Mouse (Mus musculus) left cerebral cortex, adult 18-20 months (tissue): ENCODE results near the gene Rab3c. TPM values are rescaled to one million over a fixed set of nuclear protein-coding genes. Genes with fewer than 3 reads are reported as not detected.

ENCODE experiments used
- DNase-seq, 2 experiments: peaks; one replicate each; pipeline ENCODE4 v3.0.0; 2021 to 2022; ENCODE audit warnings: low spot score in 2 of 2, mixed read lengths in 1 of 2
- total RNA-seq, 2 experiments: library from RNA; stranded (reverse); gene quantifications; 2 replicates each; pipeline ENCODE4 v1.2.3; 2021

Rab3c gene
- total RNA-seq, 2 experiments from 2014 or later: 170 to 177 TPM

DNA sequence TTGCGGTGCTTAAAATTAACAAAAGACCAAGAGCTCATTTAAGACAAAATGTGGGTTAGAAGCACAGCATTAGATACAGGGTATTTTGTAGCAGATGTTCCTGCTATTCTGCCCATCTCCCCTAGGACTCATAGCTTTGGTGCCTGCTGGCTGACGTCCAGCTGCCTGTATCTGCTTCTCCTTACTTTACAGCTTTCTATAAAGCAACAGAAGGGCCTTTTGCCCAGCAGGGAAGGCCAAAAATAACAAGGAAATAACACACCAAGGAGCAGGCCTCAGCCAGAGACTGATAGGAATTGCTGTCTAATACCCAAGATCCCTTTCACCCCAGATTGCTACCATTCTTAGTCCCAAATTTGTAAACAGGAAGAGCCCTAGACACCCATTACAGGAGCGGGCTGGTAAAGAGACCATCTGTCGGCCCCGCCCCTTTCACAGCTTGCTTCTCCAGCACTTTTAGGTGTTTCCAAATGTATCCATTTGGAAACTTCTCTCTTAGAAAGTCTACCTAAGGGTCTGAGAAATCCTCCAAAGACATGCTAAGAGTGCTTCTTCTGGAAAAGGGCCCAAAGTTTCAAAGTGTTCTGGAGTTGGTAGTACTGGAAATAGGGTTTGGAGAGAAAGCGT, 183.3 kb downstream of the Rab3c start:
- peak; percentile 20 to 52 for DNase-seq

DNA sequence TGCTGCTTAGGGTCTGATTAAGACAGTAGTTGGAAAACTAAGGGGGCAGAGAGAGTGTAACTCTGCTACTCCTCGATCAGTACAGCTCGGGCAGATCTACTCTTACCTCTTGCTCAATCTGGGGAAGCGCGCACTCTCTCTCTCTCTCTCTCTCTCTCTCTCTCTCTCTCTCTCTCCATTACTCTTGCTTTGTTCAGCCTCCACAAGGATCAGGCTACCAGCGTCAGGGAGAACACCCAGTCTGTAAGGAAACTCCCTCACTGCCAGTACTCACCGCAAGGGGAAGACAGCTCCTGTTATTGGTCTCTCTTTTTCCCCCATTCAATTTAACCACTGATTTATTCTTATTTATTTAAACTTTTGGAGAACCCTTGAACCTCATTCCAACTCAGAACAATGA, 185.8 kb downstream of the Rab3c start:
- DNase-seq: no peak

DNA sequence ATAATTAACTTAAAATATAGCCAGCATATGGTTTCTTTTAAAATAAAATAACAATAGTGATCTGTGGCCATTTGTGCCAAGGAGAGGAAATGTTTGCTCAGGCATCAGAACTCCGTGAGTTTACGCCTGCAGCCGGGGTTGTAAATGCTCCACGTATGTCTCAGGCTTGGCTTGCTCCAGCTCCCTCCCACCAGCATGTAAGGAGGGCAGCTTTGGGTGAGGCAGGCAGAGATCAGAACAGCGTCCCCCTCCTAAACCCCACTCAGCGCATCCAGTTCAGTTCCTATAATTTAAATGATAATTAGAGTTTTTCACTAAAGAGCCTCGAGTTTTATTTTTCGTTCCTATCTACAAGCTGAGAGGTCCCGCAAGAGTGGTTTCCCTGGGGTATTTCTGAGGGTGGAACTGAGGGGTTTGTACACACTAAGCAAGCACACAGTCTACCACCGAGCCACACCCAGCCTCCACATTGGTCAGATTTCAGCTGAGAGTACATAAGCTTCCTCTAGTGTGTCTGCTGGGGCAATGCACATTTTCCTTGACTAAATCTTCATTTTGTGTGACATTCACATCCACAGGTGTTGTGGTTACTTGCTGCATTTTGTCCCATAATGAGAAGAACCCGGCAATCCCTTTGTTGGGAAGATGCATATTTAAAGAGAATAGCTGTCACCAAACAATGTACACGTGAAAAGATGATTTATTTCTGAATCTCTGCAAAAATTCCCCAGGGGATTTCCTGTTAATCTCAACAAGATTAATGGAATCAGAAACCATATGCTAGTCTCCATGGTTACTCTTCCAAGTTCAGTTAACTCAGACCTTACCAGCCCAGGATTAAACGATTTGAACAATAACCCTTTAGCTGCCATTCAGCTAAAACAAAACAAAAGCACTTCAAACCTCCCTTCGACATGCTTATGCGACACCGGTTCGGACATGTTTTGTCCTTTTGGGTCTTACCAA, 186.8 kb downstream of the Rab3c start:
- no peak for DNase-seq

DNA sequence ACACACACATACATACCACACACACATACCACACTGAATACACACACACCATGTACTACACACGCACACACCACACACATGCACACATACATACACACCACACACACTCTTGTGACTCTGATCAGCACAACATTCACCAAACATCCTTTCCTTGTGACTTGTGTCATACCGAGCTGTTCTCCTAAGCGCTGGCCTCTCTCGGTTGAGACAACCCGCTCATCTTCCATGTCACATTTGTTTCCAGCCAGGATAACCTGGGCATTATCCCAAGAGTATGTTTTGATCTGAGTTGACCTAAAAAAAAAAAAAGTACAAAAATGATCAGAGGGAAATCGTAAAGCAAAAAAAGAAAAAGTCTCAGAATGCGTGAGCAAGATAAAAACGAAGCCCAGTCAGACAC, 196.8 kb downstream of the Rab3c start:
- no peak for DNase-seq

DNA sequence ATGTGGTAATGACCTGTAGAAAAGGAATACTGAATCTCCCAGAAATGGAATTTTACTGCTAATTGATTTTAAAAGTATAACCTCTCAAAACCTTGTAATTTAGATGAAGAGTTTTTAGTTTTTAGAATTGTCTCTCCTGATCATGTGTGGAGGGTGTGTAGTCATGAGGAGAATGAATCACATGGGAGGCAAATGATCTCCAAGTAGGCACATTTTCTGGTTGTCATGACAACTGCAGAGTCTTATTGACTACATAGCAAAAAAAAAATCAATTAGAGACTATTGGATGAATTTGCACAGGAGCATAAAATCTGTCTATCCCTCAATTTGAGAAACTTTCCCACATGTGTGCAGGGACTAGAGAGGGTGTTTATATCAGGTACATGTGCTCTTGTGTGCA, 199.6 kb downstream of the Rab3c start:
- DNase-seq: no peak

DNA sequence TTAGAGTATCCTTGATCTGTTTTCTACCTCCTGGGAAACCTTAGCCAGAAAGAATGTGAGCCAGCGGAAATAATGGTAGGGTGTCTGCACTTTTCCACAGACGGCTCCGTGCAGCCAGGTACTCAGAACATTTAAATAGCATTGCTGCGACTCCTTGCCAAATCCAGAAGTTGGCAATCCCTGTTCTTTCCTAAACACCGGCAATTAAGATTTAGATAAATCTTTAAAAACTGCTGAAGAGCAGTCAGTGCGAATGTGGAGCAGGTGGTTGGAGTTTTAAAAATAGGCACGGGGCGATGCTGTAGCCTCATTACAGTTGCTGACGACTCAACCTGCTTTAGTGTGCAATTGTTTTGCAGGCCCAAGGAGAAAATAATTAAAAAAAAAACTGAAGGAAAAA, 205.2 kb downstream of the Rab3c start:
- DNase-seq: no peak

DNA sequence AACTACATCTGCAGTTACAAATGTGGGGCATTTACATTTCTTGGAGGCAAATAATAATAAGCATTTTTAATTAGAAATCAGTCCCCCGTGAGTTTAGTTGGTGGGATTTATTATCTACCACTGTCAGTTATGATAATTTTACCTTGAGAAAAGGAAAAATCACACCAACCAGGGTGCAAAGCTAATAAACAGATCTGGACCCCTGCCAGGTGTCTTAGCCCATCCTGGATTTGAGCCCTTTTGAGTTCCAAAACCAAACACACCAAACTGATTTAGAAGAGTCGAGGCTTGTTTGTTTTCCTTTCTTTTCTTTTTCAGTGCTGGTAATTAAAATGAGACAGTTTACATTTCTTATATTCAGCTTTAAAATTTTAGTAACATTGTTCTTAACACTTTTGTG, 206.6 kb downstream of the Rab3c start:
- no peak for DNase-seq

DNA sequence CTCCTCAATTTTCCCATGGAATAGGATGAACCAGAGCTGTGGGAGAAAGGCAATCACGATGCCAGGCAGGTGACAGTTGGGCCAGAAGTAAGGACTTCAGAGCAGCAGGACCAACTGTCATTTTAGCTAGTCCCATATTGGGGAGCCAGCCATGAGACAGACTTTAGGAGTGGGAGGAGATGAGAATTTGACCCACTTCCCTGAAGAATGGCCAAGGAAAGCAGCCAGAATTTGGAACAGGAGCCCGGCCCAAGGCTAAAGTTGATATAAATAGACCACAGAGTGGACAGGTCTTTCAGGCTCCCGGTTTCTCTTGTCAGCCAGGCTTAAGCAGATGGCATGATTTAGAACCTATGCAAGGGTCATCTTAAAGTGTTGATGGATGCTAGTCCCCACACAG, 213.6 kb downstream of the Rab3c start:
- DNase-seq: peak in 1 of 2 experiments; percentile 18

DNA sequence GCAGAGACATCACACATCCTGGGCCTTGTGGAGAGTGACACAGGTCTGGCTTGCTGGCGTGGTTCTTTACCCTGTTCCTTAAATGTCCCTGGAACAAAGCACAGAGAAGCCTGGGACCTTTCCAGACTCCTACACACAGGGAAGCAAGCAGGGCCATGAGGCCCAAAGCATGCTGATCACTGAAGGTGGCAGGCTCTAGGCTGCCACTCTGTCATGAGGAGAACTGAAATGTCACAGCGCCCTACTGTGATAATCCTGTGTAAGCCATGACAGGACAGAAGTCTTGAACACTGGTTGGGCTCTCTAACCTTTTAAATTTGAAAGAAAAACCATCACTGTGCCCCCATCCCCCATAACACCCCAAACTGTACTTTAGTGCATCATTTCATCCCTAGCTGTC, 214.1 kb downstream of the Rab3c start:
- no peak for DNase-seq

DNA sequence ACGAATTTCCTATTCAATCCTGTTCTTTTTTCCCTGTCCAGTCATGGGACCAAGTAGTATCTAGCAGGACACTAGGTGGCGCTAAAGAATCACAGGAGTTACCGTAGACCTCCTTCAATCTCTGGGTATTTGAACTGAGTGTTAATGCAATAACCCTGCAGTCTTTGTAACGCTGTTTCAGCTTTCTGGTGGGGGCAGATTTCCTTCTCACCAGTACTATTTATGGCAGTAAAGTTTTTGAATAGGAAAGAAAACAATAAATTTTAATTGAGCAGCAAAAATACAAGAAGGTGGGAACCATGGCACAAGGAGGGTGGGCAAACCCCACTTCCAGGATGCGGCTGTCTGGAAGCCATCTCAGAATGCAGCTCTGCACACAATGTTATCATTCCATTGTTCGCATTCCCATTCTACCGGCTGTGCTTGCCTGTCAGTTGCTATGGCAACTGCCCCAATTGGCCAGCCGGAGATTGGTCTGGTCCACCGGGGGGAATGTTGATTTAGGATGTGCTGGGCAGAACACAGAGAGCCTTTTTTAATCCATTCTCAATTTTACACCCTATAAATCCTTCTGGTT, 217.9 kb downstream of the Rab3c start:
- peak; percentile 69 to 79 for DNase-seq

DNA sequence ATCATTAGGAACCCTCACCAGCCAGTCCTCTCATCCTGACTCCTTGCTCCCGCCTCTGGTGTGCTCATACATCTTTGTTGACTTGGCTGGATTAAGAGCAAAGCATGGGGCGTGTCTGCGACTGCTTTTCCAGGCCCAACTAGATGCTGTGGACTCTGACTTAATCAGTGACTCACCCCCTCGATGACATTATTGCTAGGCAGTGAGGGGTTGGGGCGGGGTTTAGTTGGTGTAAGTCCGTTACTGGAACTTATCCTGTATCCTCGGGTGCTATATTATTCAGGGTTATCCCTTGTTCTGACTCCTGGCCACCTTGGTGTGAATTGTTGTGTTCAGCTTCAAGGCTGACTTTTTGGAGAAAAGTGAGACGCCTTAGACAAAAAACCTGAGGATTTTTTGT, 218.5 kb downstream of the Rab3c start:
- no peak for DNase-seq

DNA sequence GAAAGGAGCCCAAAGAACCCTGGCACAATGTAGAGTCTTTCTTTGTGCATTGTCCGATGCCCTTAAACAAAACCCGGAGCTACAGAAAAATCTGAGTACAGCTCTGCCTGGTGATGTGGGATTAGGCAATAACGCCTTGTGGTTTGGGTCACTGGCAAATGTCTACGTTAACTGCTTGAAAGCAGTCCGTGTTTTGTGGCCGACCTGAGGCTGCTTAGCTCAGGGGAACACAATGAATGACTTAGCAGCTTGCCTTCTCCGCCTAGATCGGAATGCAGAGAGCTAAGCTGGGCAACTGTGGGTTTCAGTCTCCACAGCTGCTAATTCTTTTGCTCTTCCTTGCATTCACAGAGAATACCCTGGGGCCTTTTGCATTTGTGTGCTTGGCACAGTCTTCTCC, 226.3 kb downstream of the Rab3c start:
- no peak for DNase-seq

DNA sequence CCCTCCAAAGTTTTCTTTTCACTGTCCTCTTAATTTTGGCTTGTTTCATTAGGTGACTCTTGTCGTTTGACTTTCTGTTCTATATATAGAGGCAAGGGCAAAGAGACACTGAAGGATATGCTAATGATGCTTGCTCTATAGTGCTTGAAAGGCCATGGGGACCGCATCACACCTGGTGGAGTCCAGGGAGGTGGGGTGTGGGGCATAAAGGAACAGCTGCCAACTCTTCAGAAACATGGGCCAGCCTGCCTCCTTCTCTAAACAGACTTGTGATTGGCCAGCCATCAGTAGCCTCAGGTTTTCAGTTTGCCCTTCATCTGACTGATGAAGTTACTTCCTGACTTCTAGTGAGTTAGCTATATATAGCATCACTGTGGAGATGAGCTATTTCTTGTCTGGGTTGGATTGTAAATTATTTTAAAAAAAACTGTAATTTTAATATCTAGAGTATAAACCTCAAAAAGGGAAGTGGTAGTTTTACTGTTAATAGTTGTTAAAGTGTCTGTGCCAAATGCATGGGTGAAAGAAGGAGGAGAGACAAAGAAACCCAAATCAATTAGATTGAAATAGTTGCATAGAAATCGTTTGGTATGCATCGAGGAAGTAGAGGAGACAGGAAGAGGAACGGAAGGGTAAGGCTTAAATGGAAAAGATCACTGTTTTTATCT, 231.9 kb downstream of the Rab3c start:
- DNase-seq: no peak

DNA sequence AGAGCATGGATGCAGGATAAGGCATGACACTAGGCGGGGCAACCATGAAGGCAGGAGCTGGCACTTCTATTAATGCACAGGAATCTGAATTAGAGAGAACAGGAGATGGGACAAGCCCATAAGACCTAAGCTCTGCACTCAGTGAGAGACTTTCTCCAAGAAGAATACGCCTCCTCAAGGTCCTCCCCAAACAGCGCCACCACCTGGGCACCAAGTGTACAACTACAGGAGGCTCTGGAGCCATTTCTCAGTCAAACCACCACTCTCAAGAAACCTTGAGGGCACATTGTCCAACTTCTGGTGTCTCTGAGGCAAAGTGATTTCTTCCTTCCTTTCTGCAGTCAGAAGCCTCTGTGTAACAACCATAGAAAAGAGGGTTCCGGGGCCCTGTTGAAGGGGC, 236.4 kb downstream of the Rab3c start:
- DNase-seq: no peak

DNA sequence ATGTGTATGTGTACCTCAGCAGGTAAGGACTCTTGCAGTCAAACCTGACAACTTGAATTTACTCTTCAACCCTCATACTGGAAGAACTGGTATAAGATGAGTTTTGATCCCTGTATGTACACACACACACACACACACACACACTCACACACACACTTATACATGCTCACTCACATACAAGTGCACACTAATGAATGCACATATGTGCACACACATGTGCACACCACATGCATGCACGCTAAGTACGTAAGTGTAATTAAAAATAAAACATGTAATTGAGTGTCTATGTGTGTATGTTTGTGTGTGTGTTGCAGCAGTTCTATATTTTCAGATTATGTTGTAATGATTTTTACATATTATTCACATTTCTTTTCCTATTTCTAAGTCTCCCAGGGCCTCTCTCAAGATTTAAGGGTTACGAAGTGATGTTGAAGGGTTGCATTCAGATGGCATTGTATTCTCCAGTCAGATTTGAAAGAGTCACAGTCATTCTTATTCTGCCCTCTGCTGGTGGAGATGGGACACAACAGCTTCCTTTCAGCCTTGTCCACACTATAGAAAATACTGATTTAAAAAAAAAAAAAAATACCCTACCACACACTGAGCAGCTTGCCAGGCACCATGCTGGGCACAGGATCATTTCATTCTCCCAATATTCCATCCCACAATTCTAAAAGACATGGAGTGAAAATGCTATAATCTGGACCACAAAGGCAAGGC, 240.9 kb downstream of the Rab3c start:
- DNase-seq: peak in 1 of 2 experiments; percentile 42

DNA sequence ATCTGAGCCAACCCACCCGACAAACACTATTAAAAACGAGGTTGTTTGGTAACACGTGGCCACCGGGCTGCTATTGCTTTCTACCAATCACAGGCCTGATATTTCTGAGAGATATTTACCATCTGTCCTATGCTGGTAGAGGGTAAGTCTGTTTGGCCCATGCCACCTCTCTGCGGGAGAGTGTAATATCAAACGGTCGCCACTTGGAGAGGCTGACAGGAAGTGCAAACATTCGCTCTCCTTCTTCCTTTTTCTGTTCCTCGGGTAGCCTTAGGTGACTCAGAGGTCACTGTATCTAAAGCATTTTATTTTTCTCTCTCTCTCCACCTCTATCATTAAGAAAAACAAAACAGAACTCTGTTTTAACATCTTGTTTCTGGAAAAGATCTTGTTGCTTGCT, 241.6 kb downstream of the Rab3c start:
- no peak for DNase-seq

DNA sequence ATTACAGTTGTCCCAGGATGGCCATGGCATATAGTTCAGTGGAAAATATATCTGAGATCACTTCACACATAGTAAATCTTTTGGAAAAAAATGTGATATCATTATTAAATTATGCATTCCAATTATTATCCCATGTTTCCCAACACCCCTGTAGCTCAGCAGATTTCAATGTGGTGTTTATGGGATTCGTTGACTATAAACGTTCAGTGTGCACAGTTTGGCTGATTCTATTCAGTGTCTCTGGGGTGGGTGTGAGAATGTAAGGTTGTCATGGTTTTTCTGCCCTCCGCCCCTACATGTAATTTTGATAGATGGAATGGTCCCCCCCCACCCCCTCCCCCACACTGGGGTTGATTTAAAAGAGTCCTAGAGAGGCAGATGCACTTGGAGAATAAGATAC, 242.3 kb downstream of the Rab3c start:
- DNase-seq: no peak

DNA sequence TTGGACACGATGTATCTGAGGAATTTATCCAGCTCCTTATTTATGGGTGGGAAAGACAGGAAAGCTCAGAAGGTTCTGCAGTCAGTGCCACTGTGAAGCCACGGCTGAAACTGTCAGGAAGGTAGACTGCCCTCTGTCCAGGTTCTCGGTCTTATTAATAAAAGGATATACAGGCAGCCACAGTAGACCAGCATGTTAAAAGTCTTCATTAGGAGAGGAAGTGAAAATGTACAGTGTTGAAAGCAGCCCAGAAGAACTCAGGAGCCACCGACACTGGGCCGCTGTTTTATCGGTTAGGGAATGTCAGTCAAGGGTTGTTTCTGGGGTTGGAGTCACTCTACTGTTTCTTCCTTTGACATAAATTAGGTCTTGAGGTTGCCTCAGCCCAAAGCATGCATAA, 245.9 kb downstream of the Rab3c start:
- DNase-seq: no peak

DNA sequence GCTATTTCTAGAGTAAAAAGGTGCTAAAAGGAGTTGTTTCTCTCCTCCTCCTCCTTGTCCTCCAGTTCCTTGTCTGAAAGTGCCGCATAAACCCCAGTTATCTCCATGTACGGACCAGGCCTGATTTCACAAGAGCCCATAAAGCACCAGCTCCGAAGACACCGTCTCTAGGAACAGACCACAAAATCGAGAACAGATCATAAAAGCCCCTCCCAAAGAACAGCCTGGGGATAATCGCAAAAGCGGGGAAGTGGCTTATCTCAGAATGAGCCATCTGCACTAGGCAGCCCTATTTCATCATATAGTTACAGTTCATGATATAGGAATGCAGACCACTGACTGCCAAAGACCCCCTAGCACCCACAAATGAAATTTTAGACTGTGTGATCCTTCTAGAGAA, 246.8 kb downstream of the Rab3c start:
- no peak for DNase-seq

DNA sequence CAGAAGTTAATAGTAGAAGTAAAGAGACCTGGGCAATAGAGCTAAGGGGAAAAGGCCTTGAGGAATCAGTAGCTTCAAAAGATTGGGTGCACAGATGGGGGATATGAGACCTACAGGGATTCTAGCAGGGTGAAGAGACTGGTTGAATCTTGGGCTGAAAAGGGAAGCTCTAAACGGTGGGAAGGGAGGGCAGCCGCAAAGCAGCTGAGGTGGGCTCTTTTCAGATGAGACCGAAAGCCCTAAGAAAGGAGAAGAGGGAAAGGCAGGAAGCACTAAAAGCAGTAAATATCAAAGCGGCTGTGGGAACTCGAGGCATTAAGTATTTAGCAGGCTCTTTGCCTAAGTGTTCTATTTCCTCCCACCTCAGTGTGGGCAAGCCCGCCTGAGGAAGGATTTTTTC, 248.9 kb downstream of the Rab3c start:
- DNase-seq: no peak

DNA sequence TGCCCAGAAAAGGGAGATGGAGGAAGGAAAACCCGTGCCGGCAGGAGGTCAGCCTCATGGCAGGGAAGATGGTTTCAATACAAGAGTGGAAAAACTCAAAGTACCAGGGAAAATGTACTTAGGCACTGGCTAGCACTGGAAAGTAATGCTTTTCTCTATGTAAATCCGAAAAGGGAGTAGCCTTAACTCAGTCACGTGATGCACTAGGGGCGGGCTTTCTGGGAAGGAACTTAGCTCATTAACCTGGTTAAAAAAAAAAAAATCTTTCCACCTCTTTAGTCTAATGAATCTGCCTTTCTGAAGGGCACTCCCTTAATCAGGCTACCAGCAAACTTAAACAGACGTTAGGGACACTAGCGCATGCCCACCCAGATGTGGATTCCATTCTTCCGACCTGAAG, 249.7 kb downstream of the Rab3c start:
- DNase-seq: no peak
